Mouse (Mus musculus) layer of hippocampus, adult 9-11 months (tissue): ENCODE results near the gene Rasgef1b.

Experiments used
- DNase-seq: peaks from one replicate; pipeline ENCODE4 v3.0.0; 2022

Gene Rasgef1b

DNA sequence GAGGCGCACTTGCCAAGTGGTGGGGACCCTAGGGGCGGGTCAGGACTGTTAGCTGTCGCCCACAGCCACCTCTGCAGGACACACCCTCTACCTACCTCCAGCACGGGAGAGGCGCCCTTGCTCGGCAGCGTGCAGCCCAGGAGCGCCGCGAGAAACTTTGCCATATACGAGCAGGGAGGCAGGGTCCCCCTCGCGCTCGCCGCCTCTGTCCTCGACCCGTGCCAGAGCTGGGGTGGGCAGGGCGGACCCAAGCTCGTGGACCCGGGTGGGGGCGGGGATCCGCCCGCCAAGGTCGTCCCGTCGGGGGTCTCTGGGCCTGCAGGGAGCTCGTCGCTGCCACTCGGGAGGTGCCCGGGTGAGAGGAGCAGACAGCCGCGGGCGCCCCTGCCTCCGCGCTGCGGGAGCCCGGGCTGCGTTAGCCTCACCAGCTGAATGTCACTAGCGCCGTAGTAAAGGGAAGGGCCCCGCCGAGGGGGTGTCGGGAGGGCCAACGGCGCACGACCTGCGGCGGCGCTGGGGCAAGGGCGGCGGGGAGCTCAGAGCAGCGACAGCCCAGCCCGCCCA lies at the start of gene Rasgef1b:
Gene Rasgef1b (minus strand): TSS at position 417 of the 564 bp plus-strand sequence.
- DNase-seq = peak; percentile 40

DNA sequence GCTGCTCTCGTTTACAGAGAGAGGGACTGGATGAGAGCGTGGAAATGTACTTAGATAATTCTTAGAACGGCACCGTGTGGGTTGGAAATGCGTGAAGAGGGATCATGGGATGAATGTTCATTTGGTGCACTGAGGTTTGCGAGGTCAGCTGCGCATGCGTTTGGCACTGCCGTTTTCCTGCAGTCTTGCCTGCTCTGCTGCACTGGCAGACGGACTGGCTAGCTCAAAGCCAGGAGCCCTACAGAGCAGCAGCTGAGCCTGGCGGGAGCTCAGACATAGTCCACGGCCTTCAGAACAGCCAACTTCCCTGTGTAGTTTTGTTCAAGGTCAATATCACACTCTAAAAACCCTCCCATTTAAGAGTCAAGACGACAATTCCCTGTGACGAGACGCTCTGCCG lies 46.5 kb upstream of the Rasgef1b start:
- DNase-seq = no peak

DNA sequence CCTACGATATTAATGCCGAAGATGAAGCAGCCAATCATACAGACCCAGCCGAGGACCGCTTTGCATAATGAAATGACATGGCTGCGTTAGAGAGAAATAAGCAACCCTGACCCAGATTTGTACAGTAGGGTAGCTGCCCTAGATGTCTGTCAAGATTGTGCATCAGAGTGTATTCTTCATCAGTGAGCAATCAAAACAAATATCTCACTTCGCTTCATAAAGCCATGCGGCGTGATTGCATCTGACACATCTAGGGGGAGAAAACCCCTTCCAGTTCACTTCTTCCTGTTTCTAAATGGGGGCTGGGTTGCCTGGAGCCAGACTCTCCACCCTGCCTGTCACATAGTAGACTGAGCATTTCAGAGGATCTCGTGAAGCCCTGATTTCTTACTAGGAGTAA lies 44.4 kb upstream of the Rasgef1b start:
- no peak for DNase-seq

DNA sequence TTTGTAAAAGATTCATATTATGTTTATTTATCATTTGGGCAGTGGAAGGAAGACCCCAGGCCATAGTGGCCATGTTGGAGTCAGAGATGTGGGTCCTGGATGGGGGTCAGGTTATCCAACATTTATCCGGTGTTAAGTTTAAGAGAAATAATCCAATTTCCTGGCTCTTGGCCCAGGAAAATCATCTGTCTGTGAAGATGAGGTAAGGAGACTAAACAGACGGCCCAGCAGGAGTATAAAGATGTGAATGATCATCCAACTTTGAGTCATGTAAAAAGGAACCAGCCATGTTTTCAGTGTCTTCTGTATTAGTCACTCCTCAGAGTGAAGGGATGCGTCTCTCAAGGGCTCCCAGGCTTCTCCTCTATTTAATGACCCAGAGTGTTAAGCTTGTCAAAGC lies 35.4 kb upstream of the Rasgef1b start:
- DNase-seq = no peak

DNA sequence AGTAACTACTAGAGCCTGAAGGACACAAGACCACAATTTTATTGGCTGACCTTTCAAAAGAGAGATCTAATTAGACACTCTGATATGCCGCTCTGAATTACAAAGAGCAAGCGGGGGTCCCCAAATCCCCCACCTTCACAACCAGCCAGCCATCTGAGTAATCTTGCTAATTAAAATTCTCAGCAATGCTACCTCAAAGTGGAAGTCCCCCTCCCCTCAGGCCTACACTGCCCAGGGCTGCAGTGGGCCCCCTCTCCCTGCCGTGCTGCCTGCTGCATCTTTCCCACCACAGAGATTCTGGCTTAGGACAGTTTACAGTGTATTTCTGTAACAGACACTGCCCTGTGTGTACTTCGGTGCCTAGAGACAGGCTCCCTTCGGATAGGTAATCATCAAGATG lies 30.0 kb upstream of the Rasgef1b start:
- no peak for DNase-seq

DNA sequence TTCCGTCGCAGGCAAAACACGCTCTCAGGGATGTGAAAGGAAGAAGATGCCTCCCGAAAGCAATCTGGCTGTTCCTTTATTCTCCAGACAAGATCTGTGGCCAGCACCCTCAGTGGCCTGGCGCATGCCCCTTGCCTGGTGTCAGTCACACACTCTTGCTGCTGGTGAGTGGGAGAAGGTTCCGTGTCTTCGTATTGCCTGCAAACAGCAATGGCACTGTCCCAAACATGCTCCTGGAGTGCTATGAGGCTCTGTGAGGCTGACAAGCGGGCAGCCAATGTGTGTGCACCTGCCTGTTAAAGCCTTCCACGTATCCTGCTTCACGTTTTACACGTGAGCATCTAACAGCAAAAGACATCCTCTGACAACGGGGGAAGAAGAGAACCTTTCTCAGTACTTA lies 25.0 kb upstream of the Rasgef1b start:
- DNase-seq = peak; percentile 9

DNA sequence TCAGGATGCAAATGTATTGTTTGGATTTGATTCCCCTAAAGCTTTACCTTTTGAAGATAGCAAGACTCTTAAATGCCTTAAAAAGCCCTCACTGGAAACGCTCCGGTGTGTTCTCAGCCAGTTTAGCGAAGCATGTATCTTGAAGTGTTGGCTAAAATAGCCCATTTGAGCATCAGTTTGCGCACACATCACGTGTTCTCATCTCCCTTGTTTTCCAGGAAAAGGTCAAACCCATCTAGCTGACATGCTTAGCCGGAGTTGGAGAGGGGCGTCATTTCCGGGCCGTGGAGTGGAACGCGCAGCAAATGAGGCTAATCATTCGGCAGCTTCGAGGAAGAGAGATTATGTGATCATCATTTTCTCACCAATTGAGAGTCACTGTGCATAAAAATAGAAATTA lies 24.5 kb upstream of the Rasgef1b start:
- DNase-seq = peak; percentile 54

DNA sequence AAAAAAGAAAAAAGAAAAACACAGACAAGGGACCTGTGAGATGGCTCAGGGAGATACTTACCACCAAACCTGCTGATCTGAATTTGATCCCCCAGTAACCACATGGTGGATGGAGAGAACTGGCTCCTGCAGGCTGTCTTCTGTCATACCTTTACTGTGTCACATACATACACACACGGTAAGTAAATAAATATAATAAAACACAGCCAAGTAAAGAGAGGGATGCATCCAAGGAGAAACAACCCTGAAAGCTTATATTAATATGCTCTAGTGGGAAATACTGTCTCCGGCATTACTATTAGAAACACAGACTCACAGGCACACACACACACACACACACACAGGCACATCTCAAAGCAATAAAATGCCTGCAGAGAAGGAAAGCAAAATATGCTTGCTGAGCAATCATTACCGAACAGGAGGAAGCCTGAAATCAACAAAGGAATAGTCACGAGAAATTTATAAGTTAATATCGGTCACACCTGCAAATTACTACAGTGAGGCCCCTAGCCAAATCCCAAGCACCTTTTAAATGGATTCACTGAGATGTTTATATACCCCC lies 23.9 kb upstream of the Rasgef1b start:
- no peak for DNase-seq

DNA sequence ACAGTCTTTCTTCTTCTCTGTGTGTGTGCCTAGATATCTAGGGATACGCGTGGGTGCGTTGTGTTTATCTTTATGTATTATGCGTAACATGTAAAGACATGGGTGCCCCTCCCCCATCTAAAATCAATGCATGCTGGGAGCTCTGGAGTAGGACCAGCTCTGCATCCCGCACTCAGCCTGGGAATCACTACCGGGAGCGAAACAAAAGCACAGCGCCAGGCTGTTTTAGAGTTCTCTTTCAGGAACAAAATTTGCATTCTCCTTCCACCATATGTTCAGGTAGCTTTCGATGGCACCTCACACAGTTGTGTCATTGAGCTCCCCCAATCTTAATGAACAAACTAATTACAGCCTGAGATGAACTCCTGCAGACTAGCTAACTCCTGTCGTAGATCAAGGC lies 19.6 kb upstream of the Rasgef1b start:
- no peak for DNase-seq

DNA sequence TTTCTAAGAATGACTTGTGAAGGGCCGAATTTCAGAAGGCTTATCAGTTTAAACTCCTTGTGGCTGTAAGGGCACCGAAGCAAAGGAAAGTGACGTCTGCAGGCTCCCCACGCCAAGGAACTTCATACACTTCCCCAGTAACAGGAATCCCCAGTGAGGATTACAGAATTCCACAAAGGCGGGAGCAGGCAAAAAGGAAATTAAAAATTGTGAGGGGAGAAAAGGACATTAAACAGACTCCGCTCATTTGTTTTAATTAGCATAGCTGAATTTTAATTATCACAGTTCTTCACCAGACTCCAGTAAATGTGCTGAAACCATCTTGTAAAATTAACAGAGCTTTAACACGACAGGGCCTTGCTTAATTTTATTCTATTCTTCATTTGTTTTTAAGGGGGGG lies 17.2 kb upstream of the Rasgef1b start:
- DNase-seq = no peak

DNA sequence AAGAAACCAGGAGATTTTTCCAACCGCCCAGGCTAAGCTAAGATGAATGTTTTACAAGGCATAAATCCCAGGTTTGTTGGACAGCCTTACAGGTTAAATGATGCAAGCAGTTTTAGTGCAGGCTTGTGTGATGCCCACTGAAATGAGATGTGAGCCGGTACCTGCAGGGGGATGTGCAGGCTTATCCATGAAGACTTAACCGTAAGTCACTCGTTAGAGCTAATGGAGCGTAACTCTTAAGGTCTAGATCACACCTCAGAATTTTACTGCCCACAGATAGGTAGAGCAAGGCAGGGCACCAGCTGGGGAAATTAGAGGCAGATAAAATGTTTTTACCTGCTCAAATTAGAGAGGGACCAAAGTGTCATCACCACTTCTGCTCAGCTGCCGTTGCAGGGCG lies 14.0 kb upstream of the Rasgef1b start:
- no peak for DNase-seq

DNA sequence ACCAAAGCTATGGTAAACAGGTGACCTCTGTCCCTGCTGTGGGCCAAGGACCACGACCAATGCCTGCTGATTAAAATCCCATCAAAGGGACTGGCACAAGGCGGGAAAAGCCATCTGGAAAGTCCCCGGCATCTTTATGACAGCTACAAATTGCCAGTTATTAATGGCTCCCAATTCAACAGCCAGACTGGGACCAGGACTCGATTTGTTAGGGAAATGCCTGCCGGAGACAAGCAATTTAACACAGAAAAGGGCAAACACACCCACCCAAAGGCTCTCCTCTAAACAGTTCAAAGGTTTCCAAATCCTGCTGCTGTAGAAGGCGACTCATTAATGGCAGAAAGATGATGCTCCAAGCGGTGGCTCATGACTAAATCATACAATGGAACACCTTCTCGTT lies 13.2 kb upstream of the Rasgef1b start:
- DNase-seq = no peak

DNA sequence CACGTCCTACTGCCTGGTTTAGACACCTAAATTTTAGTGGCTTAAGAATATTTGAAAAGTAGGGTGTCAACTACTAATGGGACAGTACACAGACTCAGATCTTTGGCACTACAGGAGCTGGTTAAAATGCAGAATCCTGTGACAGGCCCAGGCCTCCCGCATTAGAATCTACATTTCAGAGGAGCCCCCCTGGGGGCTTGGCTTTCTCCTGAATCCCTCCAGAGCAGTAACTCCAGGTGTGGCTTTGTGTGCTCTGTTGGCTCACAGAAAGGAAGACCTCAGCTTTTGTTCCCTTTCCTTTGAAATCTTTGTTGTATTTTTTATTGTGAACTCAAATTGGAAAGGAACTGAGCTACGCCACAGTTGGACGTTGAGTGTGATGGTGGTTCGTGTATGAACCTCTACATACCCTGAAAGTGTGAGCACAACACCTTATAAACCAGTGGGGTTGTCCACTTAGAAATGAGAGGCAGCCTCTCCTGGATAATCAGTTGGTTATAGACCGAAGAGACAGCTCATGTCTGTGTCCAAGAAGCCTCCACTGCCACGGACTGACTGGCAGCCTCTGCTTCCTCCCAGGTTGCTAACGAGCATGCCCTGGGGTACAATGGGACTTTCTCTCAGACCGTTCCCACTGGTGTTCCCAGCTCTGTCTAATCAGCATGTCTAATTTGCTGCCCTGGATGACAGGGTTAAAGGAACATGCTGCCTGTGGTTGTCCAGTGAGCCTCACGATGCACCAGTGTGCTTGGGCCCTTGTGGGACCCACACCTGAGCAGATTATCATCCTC lies 9.3 kb upstream of the Rasgef1b start:
- no peak for DNase-seq

DNA sequence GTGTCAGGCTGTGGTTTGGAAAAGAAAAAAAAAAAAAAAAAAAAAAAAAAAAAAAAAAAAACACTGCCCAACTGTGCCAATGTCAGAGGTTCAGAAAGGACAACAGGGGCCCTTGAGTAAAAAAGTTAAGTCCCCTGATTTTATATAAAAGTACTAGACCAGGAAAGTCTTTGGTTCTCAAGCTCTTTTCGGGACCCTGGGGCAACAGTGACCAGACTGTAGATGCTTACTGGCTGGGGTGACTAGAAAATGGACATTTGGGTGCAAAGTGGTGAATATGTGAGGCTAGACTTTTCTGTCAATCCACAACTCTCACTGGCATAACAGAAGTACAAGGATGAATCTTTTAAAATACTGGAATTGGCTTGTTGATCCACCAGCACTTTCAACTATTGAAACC lies 1.1 kb upstream of the Rasgef1b start:
- no peak for DNase-seq

DNA sequence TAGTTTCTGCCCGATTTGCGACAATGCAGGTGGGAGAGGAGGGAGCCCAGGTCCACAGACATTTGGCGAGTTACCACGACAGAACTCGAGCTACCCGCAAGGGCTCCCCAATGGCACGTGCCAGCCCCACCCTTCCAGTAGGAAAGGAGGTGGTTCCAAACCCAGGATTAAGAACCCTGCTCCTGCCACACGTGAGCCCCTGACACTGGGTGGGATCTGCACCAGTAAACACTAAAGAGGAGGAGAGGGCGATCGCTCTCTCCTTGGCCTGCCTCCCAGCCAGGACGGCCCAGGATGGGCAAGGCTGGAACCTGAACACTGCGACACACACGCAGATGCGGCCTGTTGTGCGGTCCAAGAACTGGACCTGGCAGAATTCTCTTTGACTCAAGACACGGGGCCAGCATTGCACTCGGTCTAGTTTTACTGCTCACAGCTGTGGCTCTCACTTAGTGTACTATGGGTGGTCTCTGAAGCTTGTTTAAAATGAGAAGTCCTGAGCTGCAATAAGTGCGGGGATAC lies 557 bp upstream of the Rasgef1b start:
- no peak for DNase-seq

DNA sequence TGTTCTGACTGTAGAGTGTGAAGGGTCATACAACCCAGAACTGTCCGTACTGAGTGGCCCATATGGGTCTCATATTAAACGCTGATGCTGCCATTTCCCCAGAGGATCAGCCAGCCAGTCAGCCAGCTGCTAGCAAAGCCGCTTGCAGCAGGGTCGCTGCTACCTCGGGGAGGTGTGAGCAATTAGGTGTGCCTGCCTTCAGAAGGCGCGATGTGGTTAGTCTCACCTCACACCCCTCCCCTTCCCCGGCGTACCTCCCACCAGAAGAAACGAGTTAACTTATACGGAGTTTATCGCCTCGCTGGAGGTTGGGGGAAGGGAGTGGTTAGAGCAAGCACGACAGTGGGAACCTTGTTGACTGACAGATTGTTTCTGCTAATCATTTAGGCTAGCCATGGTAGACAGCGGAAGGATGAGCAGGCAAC lies 826 bp downstream of the Rasgef1b start:
- no peak for DNase-seq

DNA sequence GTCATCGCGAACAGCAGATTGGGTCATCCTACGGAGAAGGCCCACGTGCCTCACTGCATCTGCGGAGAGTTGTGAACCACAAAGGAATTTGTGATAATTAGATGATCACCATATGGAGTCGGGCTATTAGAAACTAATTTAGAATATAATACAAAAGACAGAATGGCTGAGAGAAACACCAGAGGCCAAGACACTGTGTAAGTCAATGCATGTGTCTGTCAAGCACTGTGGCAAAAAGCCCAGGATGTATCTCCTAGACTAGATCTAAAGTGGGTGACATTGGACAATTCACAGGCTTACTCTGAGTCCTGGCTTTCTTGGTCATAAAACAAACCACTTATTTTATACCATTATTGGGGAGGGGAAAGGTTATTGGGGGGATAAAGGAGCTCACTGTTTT lies 4.9 kb downstream of the Rasgef1b start:
- DNase-seq = no peak

DNA sequence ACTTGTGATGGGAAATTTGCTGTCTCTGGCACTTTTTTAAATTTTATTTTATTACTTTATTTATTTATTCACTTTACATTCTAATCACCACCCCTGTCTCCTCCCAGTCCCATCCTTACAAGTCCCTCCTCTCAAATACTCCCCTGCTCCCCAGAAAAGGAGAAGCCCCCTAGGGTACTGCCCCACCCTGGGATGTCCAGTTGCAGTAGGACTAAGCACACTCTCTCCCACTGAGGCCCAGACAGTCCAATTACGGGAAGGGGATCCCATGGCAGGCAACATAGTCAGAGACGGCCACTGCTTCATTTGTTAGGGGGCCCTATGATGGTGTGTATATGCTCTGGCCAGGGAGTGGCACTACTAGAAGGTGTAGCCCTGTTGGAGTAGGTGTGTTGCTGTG lies 6.6 kb downstream of the Rasgef1b start:
- DNase-seq = no peak

DNA sequence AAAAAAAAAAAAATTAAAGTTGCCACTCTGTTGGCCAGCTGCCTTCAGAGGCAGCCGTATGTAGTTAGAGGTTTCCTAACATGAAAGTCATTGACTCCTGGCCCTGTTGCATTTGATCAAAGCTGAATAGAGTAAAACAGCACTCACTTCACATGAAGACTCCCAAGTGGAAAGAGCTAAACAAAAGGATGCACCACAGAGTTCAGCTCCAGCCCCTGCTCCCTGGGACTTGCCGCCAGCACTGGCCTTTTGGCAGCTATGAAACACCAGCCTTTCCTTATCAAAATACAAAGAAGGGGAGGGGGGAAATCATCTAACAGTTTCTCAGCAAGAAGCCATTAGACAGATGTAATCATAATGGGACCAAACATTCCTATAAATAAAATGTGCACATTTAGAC lies 8.3 kb downstream of the Rasgef1b start:
- DNase-seq = no peak

DNA sequence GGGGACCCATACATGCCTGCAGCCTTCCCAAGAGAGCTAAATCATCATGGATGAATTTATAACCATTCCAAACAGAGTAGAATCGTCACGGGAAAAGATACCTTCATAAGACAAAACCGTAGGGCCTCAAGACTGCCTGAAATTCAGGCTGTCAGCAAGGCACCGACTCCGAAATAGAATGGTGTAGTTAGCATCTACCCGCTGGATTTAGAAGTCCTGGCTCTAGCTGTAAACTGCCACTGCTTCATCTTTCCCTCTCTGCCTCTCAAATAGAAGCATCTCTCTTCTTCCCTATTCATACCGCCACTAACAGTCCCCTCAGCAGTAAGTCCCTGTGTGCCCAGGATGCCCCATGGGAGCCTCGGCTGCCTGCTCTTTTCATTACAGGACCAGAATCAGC lies 10.9 kb downstream of the Rasgef1b start:
- DNase-seq = no peak

DNA sequence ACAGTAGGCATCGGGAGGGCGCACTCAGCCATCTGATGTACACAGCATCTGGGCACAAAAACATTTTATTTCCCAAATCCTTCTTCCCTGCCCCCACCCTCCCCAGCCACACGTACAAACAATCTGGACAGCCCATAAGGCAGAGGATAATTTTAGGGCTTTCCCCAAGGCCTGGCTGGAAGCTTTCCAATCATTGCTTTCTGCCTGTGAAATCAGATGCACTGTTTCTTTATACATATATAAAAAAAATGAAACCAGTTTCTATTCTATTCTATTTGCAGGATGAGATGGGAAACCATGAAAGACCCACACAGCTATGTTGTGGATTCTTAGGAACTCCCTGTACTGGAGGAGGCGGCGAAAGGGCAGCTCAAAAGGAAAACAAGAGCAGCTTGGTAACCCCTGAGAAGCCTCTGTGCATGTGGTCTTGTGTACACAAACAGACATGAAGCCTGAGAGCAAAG lies 13.6 kb downstream of the Rasgef1b start:
- DNase-seq = peak; percentile 64

DNA sequence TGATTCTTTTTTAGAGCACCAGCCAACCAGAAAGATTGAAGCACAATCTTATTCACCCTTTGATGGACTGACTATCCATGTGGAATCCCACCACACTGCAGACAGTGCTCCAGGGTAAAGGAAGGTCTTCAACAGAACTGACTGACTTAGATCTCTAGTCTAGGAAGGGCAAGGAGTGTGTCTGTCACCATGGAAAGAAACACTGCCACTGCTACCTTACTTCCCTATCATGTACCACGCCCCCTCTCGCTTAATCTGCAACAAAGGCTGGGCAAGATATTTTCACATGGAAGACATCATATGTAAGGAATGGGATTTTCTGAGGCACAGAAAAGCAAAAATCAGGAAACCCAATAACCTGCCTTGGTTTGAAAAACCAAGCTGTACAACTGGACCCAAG lies 16.9 kb downstream of the Rasgef1b start:
- DNase-seq = no peak

DNA sequence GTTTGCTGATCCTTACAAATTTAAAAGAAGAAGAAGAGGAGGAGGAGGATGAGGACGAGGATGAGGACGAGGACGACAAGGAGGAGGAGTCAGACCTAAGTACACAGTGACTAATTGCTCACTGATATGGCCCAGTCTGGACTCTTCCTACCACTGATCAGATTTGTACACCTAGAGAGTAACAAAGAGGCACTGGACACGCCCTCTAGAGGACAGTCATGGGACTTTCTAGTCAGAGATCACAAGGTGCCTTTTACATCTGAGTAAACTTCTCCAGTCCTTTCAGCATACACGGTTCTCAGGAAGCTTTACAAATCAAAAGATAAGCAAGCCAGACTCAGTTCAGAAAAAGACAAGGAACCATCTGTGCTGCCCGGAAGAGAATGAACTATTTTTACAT lies 20.2 kb downstream of the Rasgef1b start:
- no peak for DNase-seq

DNA sequence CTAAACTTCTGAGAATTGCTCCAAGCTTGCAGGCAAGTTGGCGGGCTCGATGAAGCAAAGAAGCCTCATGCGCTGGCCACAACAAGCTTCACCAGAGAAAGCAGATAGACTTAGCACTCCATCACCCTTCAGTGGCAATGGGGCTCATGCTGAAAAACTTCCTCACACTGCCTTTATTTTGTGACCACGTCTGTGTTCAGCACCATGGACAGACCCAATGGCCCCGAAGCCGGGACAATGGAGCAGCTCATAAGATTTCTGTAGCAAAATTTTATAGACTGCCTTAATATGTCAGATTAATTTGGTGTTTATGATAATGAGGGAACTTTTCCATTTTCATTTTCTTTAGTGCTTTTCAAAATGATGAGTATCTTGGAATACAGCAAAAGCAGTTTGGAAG lies 21.6 kb downstream of the Rasgef1b start:
- DNase-seq = no peak
